Mouse (Mus musculus): ENCODE results near the gene Osbpl6.

GRCm38 (mm10) chr2:76491371-76491770 is 85.1 kb downstream of the Osbpl6 start:
- no peak for TF ChIP-seq POLR2A (IDR thresholded peaks at IDR 0.05; ENCODE audit: insufficient read depth, low read depth, low read length)
- TF ChIP-seq CTCF (IDR thresholded peaks at IDR 0.05), result no peak
